Mouse (Mus musculus) urinary bladder, postnatal 14 days (tissue): ENCODE data around the gene Mei4.

ENCODE experiments used
- DNase-seq: peaks from one replicate; pipeline ENCODE4 v3.0.0; 2021; ENCODE audit warnings: low spot score

Gene Mei4

GRCm38 (mm10) chr9:82160143-82160542 is 296.7 kb downstream of the Mei4 start:
- no peak for DNase-seq

- no peak for DNase-seq
These were observed 298.9 kb downstream of the Mei4 start for GRCm38 (mm10) chr9:82162415-82162814.

- no peak for DNase-seq
These were observed 354.5 kb downstream of the Mei4 start for GRCm38 (mm10) chr9:82217976-82218375.

GRCm38 (mm10) chr9:82247695-82248445 is 384.4 kb downstream of the Mei4 start:
- no peak for DNase-seq
